Mouse (Mus musculus) CH12.LX (cell line): Measurements from ENCODE around the gene Dnmbp. TPM values are rescaled to one million over a fixed set of nuclear protein-coding genes. Genes with fewer than 3 reads are reported as not detected.

ENCODE experiments used
- DNase-seq: peaks from one replicate; pipeline ENCODE4 v3.0.0-alpha.2; 2013; ENCODE audit errors: extremely low read depth
- H3K27ac ChIP-seq: 2 replicates; pipeline ENCODE4 v1.5.1; 2012; ENCODE audit warnings: low read depth, mild to moderate bottlenecking, control low read depth, moderate library complexity; ENCODE audit not compliant: insufficient read depth
- H3K27me3 ChIP-seq: replicated peaks from 2 replicates; pipeline ENCODE3; 2012; ENCODE audit warnings: inconsistent platforms
- H3K36me3 ChIP-seq, 2 experiments: replicated peaks in 1 of 2; 2 replicates each; pipeline versions ENCODE3 to v1.6.1; 2012; ENCODE audit warnings: inconsistent platforms in 1 of 2, low read length in 1 of 2, mild to moderate bottlenecking in 1 of 2, mixed read lengths in 1 of 2, moderate library complexity in 1 of 2; ENCODE audit not compliant: control insufficient read depth in 1 of 2, insufficient read depth in 1 of 2
- H3K4me1 ChIP-seq, 2 experiments: 2 replicates each; pipeline ENCODE4 v1.6.1; 2012; ENCODE audit warnings: inconsistent platforms in 1 of 2, moderate library complexity in 1 of 2; ENCODE audit not compliant: insufficient read depth in 2 of 2, control insufficient read depth in 1 of 2
- H3K4me2 ChIP-seq: 2 replicates; pipeline ENCODE4 v1.6.1; 2012; ENCODE audit warnings: low read depth, mild to moderate bottlenecking, control low read depth; ENCODE audit not compliant: poor library complexity, insufficient read depth, severe bottlenecking
- H3K4me3 ChIP-seq, 3 experiments: fragments of 150-350 bp in 1 of 3; sonication (generic) in 1 of 3; replicated peaks in 1 of 3; 2 replicates each; pipeline versions ENCODE3 to v1.5.1; 2011 to 2012; ENCODE audit warnings: low read depth in 2 of 3, low read length in 2 of 3, mild to moderate bottlenecking in 2 of 3, moderate library complexity in 2 of 3, control low read depth in 1 of 3, improper control_type of control experiment in 1 of 3, inconsistent platforms in 1 of 3, mixed read lengths in 1 of 3; ENCODE audit not compliant: poor library complexity in 1 of 3
- H3K79me2 ChIP-seq: replicated peaks from 2 replicates; pipeline ENCODE4 v1.6.1; 2012; ENCODE audit warnings: mild to moderate bottlenecking, moderate library complexity; ENCODE audit not compliant: control insufficient read depth, poor library complexity, insufficient read depth, severe bottlenecking; ENCODE audit errors: extremely low read depth
- H3K9ac ChIP-seq: 2 replicates; pipeline ENCODE4 v1.6.1; 2012; ENCODE audit warnings: low read depth, mild to moderate bottlenecking, control low read depth, moderate library complexity; ENCODE audit not compliant: insufficient read depth
- H3K9me3 ChIP-seq: replicated peaks from 2 replicates; pipeline ENCODE3; 2012; ENCODE audit warnings: low read length, inconsistent platforms, mixed read lengths
- BHLHE40 ChIP-seq: IDR thresholded peaks from 2 replicates; pipeline ENCODE4 v1.6.1; 2011; ENCODE audit warnings: mild to moderate bottlenecking, low read depth, low read length, improper control_type of control experiment
- CHD2 ChIP-seq: IDR thresholded peaks from 2 replicates; pipeline ENCODE4 v1.6.1; 2011; ENCODE audit warnings: low read length, improper control_type of control experiment
- CTCF ChIP-seq, 2 experiments: IDR thresholded peaks in 1 of 2; conservative IDR thresholded peaks in 1 of 2; 2 replicates each; pipeline ENCODE4 v1.5.1; 2011 to 2012; ENCODE audit warnings: low read depth in 2 of 2, low read length in 2 of 2, improper control_type of control experiment in 1 of 2, inconsistent platforms in 1 of 2, mild to moderate bottlenecking in 1 of 2, moderate library complexity in 1 of 2
- E2F4 ChIP-seq: IDR thresholded peaks from 2 replicates; pipeline ENCODE4 v1.6.1; 2011; ENCODE audit warnings: low read depth, low read length, improper control_type of control experiment; ENCODE audit not compliant: insufficient replicate concordance
- ELF1 ChIP-seq: IDR thresholded peaks from 2 replicates; pipeline ENCODE4 v1.6.1; 2014; ENCODE audit warnings: low read depth, mild to moderate bottlenecking, inconsistent platforms, low read length, improper control_type of control experiment
- EP300 ChIP-seq: IDR thresholded peaks from 2 replicates; pipeline ENCODE4 v1.6.1; 2011; ENCODE audit warnings: low read length, improper control_type of control experiment
- HCFC1 ChIP-seq: IDR thresholded peaks from 2 replicates; pipeline ENCODE4 v1.6.1; 2012; ENCODE audit warnings: low read depth, mild to moderate bottlenecking, inconsistent platforms, low read length, improper control_type of control experiment
- JUN ChIP-seq: IDR thresholded peaks from 2 replicates; pipeline ENCODE4 v1.6.1; 2011; ENCODE audit warnings: low read depth, mild to moderate bottlenecking, low read length, improper control_type of control experiment, moderate library complexity; ENCODE audit not compliant: insufficient read depth
- KAT2A ChIP-seq: IDR thresholded peaks from 2 replicates; pipeline ENCODE4 v1.6.1; 2012; ENCODE audit warnings: low read length, improper control_type of control experiment, inconsistent platforms; ENCODE audit not compliant: insufficient replicate concordance
- MAZ ChIP-seq: IDR thresholded peaks from 2 replicates; pipeline ENCODE4 v1.6.1; 2012; ENCODE audit warnings: low read depth, mild to moderate bottlenecking, inconsistent platforms, low read length, improper control_type of control experiment, moderate library complexity
- MEF2A ChIP-seq: IDR thresholded peaks from 2 replicates; pipeline ENCODE4 v1.6.1; 2014; ENCODE audit warnings: low read depth, mild to moderate bottlenecking, inconsistent platforms, low read length, improper control_type of control experiment, borderline replicate concordance
- MXI1 ChIP-seq: IDR thresholded peaks from 2 replicates; pipeline ENCODE4 v1.6.1; 2011; ENCODE audit warnings: mild to moderate bottlenecking, low read depth, low read length, improper control_type of control experiment
- MYC ChIP-seq: IDR thresholded peaks from 2 replicates; pipeline ENCODE4 v1.6.1; 2011; ENCODE audit warnings: low read depth, mild to moderate bottlenecking, improper control_type of control experiment, low read length
- NELFE ChIP-seq: IDR thresholded peaks from 2 replicates; pipeline ENCODE4 v1.6.1; 2011; ENCODE audit warnings: low read depth, low read length, improper control_type of control experiment
- PAX5 ChIP-seq: IDR thresholded peaks from 2 replicates; pipeline ENCODE4 v1.6.1; 2012; ENCODE audit warnings: low read length, inconsistent platforms, mixed read lengths
- POLR2AphosphoS2 ChIP-seq: IDR thresholded peaks from 2 replicates; pipeline ENCODE4 v1.6.1; 2011; ENCODE audit warnings: low read depth, low read length, improper control_type of control experiment
- RCOR1 ChIP-seq: conservative IDR thresholded peaks from 2 replicates; pipeline ENCODE4 v1.6.1; 2012; ENCODE audit warnings: low read depth, mild to moderate bottlenecking, inconsistent platforms, low read length, improper control_type of control experiment
- SIN3A ChIP-seq: IDR thresholded peaks from 2 replicates; pipeline ENCODE4 v1.6.1; 2012; ENCODE audit warnings: low read length, improper control_type of control experiment, inconsistent platforms
- SMC3 ChIP-seq: IDR thresholded peaks from 2 replicates; pipeline ENCODE4 v1.6.1; 2011; ENCODE audit warnings: low read depth, low read length, improper control_type of control experiment
- USF1 ChIP-seq: IDR thresholded peaks from 2 replicates; pipeline ENCODE4 v1.6.1; 2014; ENCODE audit warnings: low read depth, mild to moderate bottlenecking, inconsistent platforms, low read length, improper control_type of control experiment
- USF2 ChIP-seq: conservative IDR thresholded peaks from 2 replicates; pipeline ENCODE4 v1.6.1; 2011; ENCODE audit warnings: low read depth, low read length, improper control_type of control experiment
- ZKSCAN1 ChIP-seq: IDR thresholded peaks from 2 replicates; pipeline ENCODE4 v1.6.1; 2012; ENCODE audit warnings: low read depth, inconsistent platforms, low read length, improper control_type of control experiment, borderline replicate concordance
- ZNF384 ChIP-seq: IDR thresholded peaks from 2 replicates; pipeline ENCODE4 v1.6.1; 2012; ENCODE audit warnings: low read depth, low read length, improper control_type of control experiment, inconsistent platforms
- dilution Hi-C: fragments of 300-500 bp; cut with MboI; formaldehyde crosslinking; loops from 2 replicates; pipeline ENCODE4 v1.14.3; 2020; ENCODE audit warnings: low sequenced_read_pairs; ENCODE audit not compliant: extremely low pct_unique_long_range_greater_than_20kb, extremely low pct_ligation_motif_present
- in situ Hi-C: fragments of 300-500 bp; cut with MboI; formaldehyde crosslinking; loops from 3 replicates; pipeline ENCODE4 v1.14.3; 2019; ENCODE audit warnings: low sequenced_read_pairs, low pct_ligation_motif_present, low pct_unique_long_range_greater_than_20kb, mixed read lengths
- polyA plus RNA-seq: library from polyadenylated mRNA; unstranded; fragments of >175 nt; gene quantifications from 2 replicates; pipeline ENCODE4 v1.2.1, GENCODE M21; 2012; ENCODE audit warnings: low read depth; ENCODE audit not compliant: insufficient read length
- total RNA-seq, 2 experiments: library from RNA; depleted of rRNA; stranded (reverse); fragments of 300-350 nt in 1 of 2; fragments of >200 nt in 1 of 2; gene quantifications; 2 replicates each; pipeline ENCODE4 v1.2.3; 2012 to 2014

Gene Dnmbp
- total and polyA plus RNA-seq, 3 experiments, result 1.8 to 5.4 (median 2.3) TPM

DNA sequence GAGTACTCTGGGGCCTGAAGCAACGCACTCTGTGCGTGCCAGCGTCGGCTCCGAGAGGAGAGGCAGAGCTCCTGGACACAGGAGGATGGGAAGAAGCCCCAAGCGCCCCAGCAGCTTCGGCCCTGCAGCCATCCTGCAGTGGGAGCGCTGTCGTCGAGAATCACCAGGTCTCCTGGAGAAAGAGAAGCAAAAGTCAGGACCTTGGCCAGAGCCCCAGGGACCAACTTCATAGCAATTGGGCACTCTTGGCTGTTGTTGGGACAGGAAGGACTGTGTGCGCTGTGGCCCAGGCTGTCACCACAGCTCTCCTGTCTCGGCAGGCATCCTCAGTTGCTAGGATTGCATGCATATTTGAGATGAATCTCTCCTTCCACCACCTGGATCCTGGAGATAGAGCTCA, 37.1 kb downstream of the Dnmbp start:
- H3K4me2 ChIP-seq, result no peak overlapping the region
- no peaks in the 10 kb centered on the region for H3K27me3 ChIP-seq
- peaks cover 0 to 60% of the 10 kb centered on the region in 2 experiments for H3K36me3 ChIP-seq
- H3K9ac ChIP-seq, result no peak overlapping the region
- no peak overlapping the region for H3K4me3 ChIP-seq
- DNase-seq, result no peak
- no peaks in the 10 kb centered on the region for H3K9me3 ChIP-seq
- H3K4me1 ChIP-seq, result peaks cover 0 to 9% of the 10 kb centered on the region in 2 experiments; a peak in 2 of 4 replicates
- TF ChIP-seq CHD2 (no peak), RCOR1 (no peak), USF1 (no peak), USF2 (no peak)
- TF ChIP-seq, all 38 proteins: peak for 0
- in situ Hi-C loops, result loop anchor here (10.0 kb wide), 1 partner anchor 148 kb away; the partner anchor contains the start of genes Cox15 and Cutc
- no peak overlapping the region for H3K27ac ChIP-seq
- H3K79me2 ChIP-seq, result no peaks in the 10 kb centered on the region
- dilution Hi-C loops, result no loop called here

DNA sequence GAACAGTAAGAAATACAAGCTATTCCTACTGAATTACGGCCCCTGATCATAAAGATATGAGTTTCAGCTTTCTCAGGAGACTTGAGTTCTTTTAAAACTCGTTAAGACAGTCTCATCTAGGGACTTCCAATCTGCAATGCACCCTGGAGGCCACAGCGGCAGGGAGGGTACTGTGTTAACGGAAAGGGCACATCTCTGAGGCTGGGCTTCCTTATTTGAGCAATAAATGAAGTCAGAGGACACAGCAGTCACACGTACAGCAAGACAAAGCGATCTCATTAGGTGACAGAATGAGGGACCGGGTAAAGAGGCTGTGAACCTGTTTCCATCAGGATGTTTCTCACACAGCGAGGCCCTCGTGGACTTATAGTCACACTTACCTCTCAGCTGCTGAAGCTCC, 39.3 kb downstream of the Dnmbp start:
- in situ Hi-C loops (loop anchor here (10.0 kb wide), 1 partner anchor 146 kb away; the partner anchor contains the start of genes Cox15 and Cutc), dilution Hi-C loops (no loop called here)
- no peak for DNase-seq
- Histone ChIP-seq H3K4me1 (peaks cover 0 to 12% of the 10 kb centered on the region in 2 experiments; a peak in 2 of 4 replicates), H3K27ac (no peak overlapping the region), H3K36me3 (peaks cover 0 to 60% of the 10 kb centered on the region in 2 experiments), H3K9me3 (no peaks in the 10 kb centered on the region), H3K4me2 (no peak overlapping the region), H3K9ac (no peak overlapping the region), H3K79me2 (no peaks in the 10 kb centered on the region), H3K4me3 (no peak overlapping the region), H3K27me3 (no peaks in the 10 kb centered on the region)
- TF ChIP-seq MAZ, result no peak
- no peak for TF ChIP-seq POLR2AphosphoS2
- TF ChIP-seq NELFE, result no peak
- no peak for TF ChIP-seq CTCF (conservative IDR thresholded peaks at IDR 0.05 in 1 of 2, IDR thresholded peaks at IDR 0.05 in 1 of 2; ENCODE audit: low read depth in 2 of 2, low read length in 2 of 2)
- TF ChIP-seq ELF1, result no peak

DNA sequence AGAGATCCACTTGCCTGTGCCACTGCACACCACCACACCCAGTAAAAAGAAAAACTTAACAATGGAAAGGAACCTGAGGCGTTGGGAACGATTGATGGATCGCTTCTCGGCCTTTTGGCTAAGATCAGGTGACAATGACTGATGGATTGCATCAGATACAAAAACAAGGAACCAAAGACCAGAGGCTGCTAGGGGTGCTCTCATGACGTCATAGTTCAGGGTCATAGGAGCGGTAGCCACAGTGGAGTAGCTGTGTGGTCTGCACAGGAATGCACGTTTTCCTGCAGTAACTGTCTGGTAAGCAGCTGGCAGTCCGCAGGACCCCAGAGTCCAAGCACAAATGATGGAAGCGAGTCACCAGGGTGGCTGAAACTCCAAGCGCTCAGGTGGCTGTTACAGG, 41.4 kb downstream of the Dnmbp start:
- Histone ChIP-seq H3K36me3 (peaks cover 0 to 55% of the 10 kb centered on the region in 2 experiments), H3K79me2 (no peaks in the 10 kb centered on the region), H3K9me3 (no peaks in the 10 kb centered on the region), H3K27me3 (no peaks in the 10 kb centered on the region), H3K4me3 (no peak overlapping the region), H3K4me1 (peaks cover 0 to 12% of the 10 kb centered on the region in 2 experiments; a peak in 2 of 4 replicates), H3K4me2 (no peak overlapping the region), H3K9ac (no peak overlapping the region), H3K27ac (no peak overlapping the region)
- in situ Hi-C loops, result no loop called here
- dilution Hi-C loops, result no loop called here
- no peak for DNase-seq
- no peak for TF ChIP-seq KAT2A
- TF ChIP-seq MYC, result no peak
- no peak for TF ChIP-seq SMC3
- no peak for TF ChIP-seq EP300
- TF ChIP-seq ZKSCAN1, result no peak
- TF ChIP-seq MXI1, result no peak
- no peak for TF ChIP-seq POLR2AphosphoS2
- no peak for TF ChIP-seq HCFC1
- TF ChIP-seq MEF2A, result no peak
- no peak for TF ChIP-seq E2F4
- no peak for TF ChIP-seq USF1
- TF ChIP-seq BHLHE40, result no peak
- TF ChIP-seq ZNF384, result no peak
- no peak for TF ChIP-seq SIN3A
- no peak for TF ChIP-seq NELFE
- no peak for TF ChIP-seq PAX5
- no peak for TF ChIP-seq JUN
